In the genomic region with DNA sequence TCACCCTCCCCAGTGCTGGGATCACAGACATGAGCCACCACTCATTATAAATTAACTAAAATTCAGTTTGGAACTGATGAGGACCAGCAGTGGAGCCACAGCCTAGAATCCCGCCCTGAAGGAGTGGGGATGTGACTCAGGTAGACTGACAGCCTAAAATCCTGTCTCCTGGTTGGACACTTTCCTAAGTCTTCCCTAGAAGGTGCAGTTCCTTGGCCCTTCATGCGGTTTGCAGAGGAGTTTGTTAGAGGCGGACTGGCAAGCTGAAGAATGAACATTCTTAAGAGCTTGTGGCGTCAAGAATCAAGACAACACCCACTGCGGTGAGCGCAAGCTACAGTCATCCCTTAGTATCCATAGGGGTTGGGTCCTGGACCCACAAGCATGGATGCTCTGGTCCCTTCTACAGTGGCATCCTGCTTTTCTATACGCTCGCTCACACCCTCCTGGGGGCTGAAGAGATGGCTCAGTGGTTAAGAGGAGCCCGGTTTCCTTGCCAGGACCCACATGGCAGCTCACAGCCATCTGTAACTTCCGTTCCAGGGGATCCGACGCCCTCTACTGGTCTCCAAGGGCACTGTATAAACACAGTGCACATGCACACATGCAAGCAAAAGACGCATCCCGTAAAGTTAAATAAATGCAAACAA, we compare ENCODE assay signal across 8 mouse cellular contexts. TPM values are rescaled to one million over a fixed set of nuclear protein-coding genes. Genes with fewer than 3 reads are reported as not detected.
A peak's percentile ranks its signal among the peaks of the same experiment; 100 is the strongest.
DNase-seq lines count a peak whose midpoint lies in the region; ATAC-seq and TF ChIP-seq lines count a peak whose summit lies in the region.

No protein-coding gene starts in this region.

- H3K9ac ChIP-seq in MEL (ENCODE audit: control insufficient read depth, low read depth, low read length, poor library complexity, severe bottlenecking) = peak overlapping the region; percentile 90
- H3K9ac ChIP-seq in embryonic facial prominence, embryonic 15.5 days = no peak overlapping the region
- no peak overlapping the region for H3K9ac ChIP-seq in limb, embryonic 11.5 days (ENCODE audit: low read length)
- peak overlapping the region; percentile 78; the same call in 1 of the 2 replicates for H3K9ac ChIP-seq in neural tube, embryonic 12.5 days

- no peaks in the 10 kb centered on the region for H3K9me3 ChIP-seq in MEL (replicated peaks; ENCODE audit: insufficient read depth, low read length)
- H3K9me3 ChIP-seq in embryonic facial prominence, embryonic 15.5 days (replicated peaks) = no peaks in the 10 kb centered on the region
- no peaks in the 10 kb centered on the region for H3K9me3 ChIP-seq in limb, embryonic 11.5 days (ENCODE audit: control insufficient read depth, low read length)
- no peaks in the 10 kb centered on the region for H3K9me3 ChIP-seq in neural tube, embryonic 12.5 days

- H3K4me1 ChIP-seq in MEL (ENCODE audit: control insufficient read depth in 1 of 2, insufficient read depth in 2 of 2, low read length in 2 of 2) = no peaks in the 10 kb centered on the region
- peaks cover 17% of the 10 kb centered on the region for H3K4me1 ChIP-seq in embryonic facial prominence, embryonic 15.5 days
- peaks cover 12% of the 10 kb centered on the region; the same call in 1 of the 2 replicates for H3K4me1 ChIP-seq in limb, embryonic 11.5 days (ENCODE audit: control insufficient read depth, insufficient read depth, low read length)
- H3K4me1 ChIP-seq in neural tube, embryonic 12.5 days = peaks cover 28% of the 10 kb centered on the region

- peak overlapping the region; percentile 57 for H3K4me3 ChIP-seq in layer of hippocampus, adult 2 months
- peak overlapping the region; percentile 57 to 59 for H3K4me3 ChIP-seq in MEL (ENCODE audit: control insufficient read depth in 1 of 2, insufficient read depth in 1 of 2, low read depth in 2 of 2, low read length in 2 of 2)
- peak overlapping the region; percentile 67 for H3K4me3 ChIP-seq in embryonic facial prominence, embryonic 15.5 days (replicated peaks)
- H3K4me3 ChIP-seq in limb, embryonic 11.5 days (ENCODE audit: low read depth, low read length) = peak overlapping the region; percentile 51
- peak overlapping the region; percentile 57; the same call in 1 of the 2 replicates for H3K4me3 ChIP-seq in neural tube, embryonic 12.5 days

- H3K4me2 ChIP-seq in embryonic facial prominence, embryonic 15.5 days (replicated peaks) = peak overlapping the region; percentile 72
- H3K4me2 ChIP-seq in limb, embryonic 11.5 days (ENCODE audit: low read depth, severe bottlenecking) = peak overlapping the region; percentile 91
- H3K4me2 ChIP-seq in neural tube, embryonic 12.5 days (replicated peaks) = peak overlapping the region; percentile 93

- TF ChIP-seq POLR2A in MEL (IDR thresholded peaks at IDR 0.05; ENCODE audit: control insufficient read depth in 1 of 2, insufficient read depth in 1 of 2, low read depth in 1 of 2, low read length in 2 of 2, poor library complexity in 1 of 2) = peak; percentile 35 to 59; a peak in 2 of 4 replicates

- H3K27ac ChIP-seq in layer of hippocampus, adult 2 months = peak overlapping the region; percentile 95
- peak overlapping the region; percentile 46 for H3K27ac ChIP-seq in MEL (ENCODE audit: control insufficient read depth, low read depth, low read length)
- H3K27ac ChIP-seq in embryonic facial prominence, embryonic 15.5 days (replicated peaks) = peak overlapping the region; percentile 89
- no peak overlapping the region for H3K27ac ChIP-seq in limb, embryonic 11.5 days (replicated peaks; ENCODE audit: low read depth, low read length)
- 0 out of 2 replicates have a peak overlapping the region, but pooled peaks have one; percentile 76 for H3K27ac ChIP-seq in neural tube, embryonic 12.5 days

- WGBS in embryonic facial prominence, embryonic 15.5 days = 40% methylated on average over 14 of the region's 14 CpGs
- WGBS in limb, embryonic 11.5 days = 38% methylated on average over 14 of the region's 14 CpGs
- WGBS in neural tube, embryonic 12.5 days = 41% methylated on average over 14 of the region's 14 CpGs

- peaks cover 2% of the 10 kb centered on the region; the same call in 1 of the 2 replicates for H3K79me2 ChIP-seq in MEL (ENCODE audit: control insufficient read depth, insufficient read depth, low read length, poor library complexity)

- no peak for DNase-seq in layer of hippocampus, adult 2 months (ENCODE audit: low spot score in 2 of 2)
- DNase-seq in layer of hippocampus, postnatal 36 days = no peak
- DNase-seq in MEL (ENCODE audit: low read depth, low spot score) = peak; percentile 90
- no peak for DNase-seq in limb, embryonic 11.5 days (ENCODE audit: low spot score)
- DNase-seq in ovary, postnatal 14 days (ENCODE audit: low spot score) = no peak
- no peak for DNase-seq in spleen, postnatal 14 days (ENCODE audit: low spot score in 2 of 2)

- 0 out of 4 replicates have a peak, but pooled peaks cover 0 to 2% of the 10 kb centered on the region in 2 experiments for H3K36me3 ChIP-seq in MEL (ENCODE audit: control insufficient read depth in 1 of 2, insufficient read depth in 2 of 2, low read length in 2 of 2)
- peaks cover 70% of the 10 kb centered on the region for H3K36me3 ChIP-seq in embryonic facial prominence, embryonic 15.5 days
- H3K36me3 ChIP-seq in limb, embryonic 11.5 days (ENCODE audit: control insufficient read depth, insufficient read depth, low read length) = peaks cover 12% of the 10 kb centered on the region; the same call in 1 of the 2 replicates
- H3K36me3 ChIP-seq in neural tube, embryonic 12.5 days = peaks cover 73% of the 10 kb centered on the region

- TF ChIP-seq EP300 in MEL (IDR thresholded peaks at IDR 0.05; ENCODE audit: low read depth in 1 of 2, low read length in 2 of 2) = no peak

- no peaks in the 10 kb centered on the region for H3K27me3 ChIP-seq in MEL (ENCODE audit: control insufficient read depth in 1 of 2, insufficient read depth in 2 of 2, low read length in 2 of 2)
- H3K27me3 ChIP-seq in embryonic facial prominence, embryonic 15.5 days = no peaks in the 10 kb centered on the region
- no peaks in the 10 kb centered on the region for H3K27me3 ChIP-seq in limb, embryonic 11.5 days (ENCODE audit: control insufficient read depth, insufficient read depth, low read length)
- H3K27me3 ChIP-seq in neural tube, embryonic 12.5 days (replicated peaks) = peaks cover 6% of the 10 kb centered on the region; the same call in 1 of the 2 replicates

- ATAC-seq in embryonic facial prominence, embryonic 15.5 days (ENCODE audit: insufficient number of reproducible peaks, low FRiP score, low TSS enrichment, low read depth) = no peak
- ATAC-seq in limb, embryonic 11.5 days (ENCODE audit: insufficient number of reproducible peaks, low FRiP score, low TSS enrichment, low read depth) = no peak
- no peak; the same call in 1 of the 2 replicates for ATAC-seq in neural tube, embryonic 12.5 days (ENCODE audit: low FRiP score, low read depth)

- peak; percentile 77 for TF ChIP-seq CTCF in layer of hippocampus, adult 2 months (conservative IDR thresholded peaks at IDR 0.05)
- peak; percentile 84 to 91 (median 91) for TF ChIP-seq CTCF in MEL (IDR thresholded peaks at IDR 0.05 in 2 of 3, conservative IDR thresholded peaks at IDR 0.05 in 1 of 3; ENCODE audit: control insufficient read depth in 1 of 3, insufficient read depth in 1 of 3, low read depth in 2 of 3, low read length in 3 of 3, poor library complexity in 1 of 3, severe bottlenecking in 1 of 3)

- peak; percentile 39 for TF ChIP-seq RAD21 in MEL (IDR thresholded peaks at IDR 0.05; ENCODE audit: low read depth, low read length)

RNA-seq across cellular contexts. Expression of gene Dda1, which starts 8.3 kb away (rescaled TPM):
- total RNA-seq in layer of hippocampus, adult 2 months (2021) = 10 to 100 TPM; 83.2 to 89.7 TPM
- 10 to 100 TPM; 87.6 to 93.5 TPM for total RNA-seq in layer of hippocampus, postnatal 36 days (2021)
- 49.7 and 59.6 TPM in 2 replicates for total RNA-seq in MEL (2012; rRNA removed)
- polyA plus RNA-seq in MEL (2012; ENCODE audit: insufficient read depth in 1 of 2, insufficient read length in 2 of 2, low read depth in 1 of 2, low replicate concordance in 2 of 2, missing spikeins in 1 of 2) = 100 to 1,000 TPM in 1 of 2 experiments, not detected in 1; 110 TPM
- 105 and 112 TPM in 2 replicates for polyA plus RNA-seq in embryonic facial prominence, embryonic 15.5 days (2015; fragmentation: Nextera tagmentation; extraction: Ambion mirVana)
- polyA plus RNA-seq in limb, embryonic 11.5 days (2014; fragmentation: Nextera tagmentation; extraction: Ambion mirVana) = 115 TPM in 2 replicates
- 189 and 194 TPM in 2 replicates for polyA plus RNA-seq in neural tube, embryonic 12.5 days (2016; fragmentation: Nextera tagmentation; extraction: Ambion mirVana)

RNA-seq across cellular contexts. Expression of gene Ano8, which starts 8.4 kb away (rescaled TPM):
- total RNA-seq in layer of hippocampus, adult 2 months (2021) = 10 to 100 TPM; 52.9 to 55.3 TPM
- 10 to 100 TPM; 54.3 to 55.1 TPM for total RNA-seq in layer of hippocampus, postnatal 36 days (2021)
- 3.5 and 3.9 TPM in 2 replicates for total RNA-seq in MEL (2012; rRNA removed)
- 1 to 10 TPM in 1 of 2 experiments, not detected in 1; 4.8 TPM for polyA plus RNA-seq in MEL (2012; ENCODE audit: insufficient read depth in 1 of 2, insufficient read length in 2 of 2, low read depth in 1 of 2, low replicate concordance in 2 of 2, missing spikeins in 1 of 2)
- polyA plus RNA-seq in embryonic facial prominence, embryonic 15.5 days (2015; fragmentation: Nextera tagmentation; extraction: Ambion mirVana) = 3.0 and 3.7 TPM in 2 replicates
- 3.0 and 4.2 TPM in 2 replicates for polyA plus RNA-seq in limb, embryonic 11.5 days (2014; fragmentation: Nextera tagmentation; extraction: Ambion mirVana)
- polyA plus RNA-seq in neural tube, embryonic 12.5 days (2016; fragmentation: Nextera tagmentation; extraction: Ambion mirVana) = 19.7 and 23.7 TPM in 2 replicates

RNA-seq across cellular contexts. Expression of gene Gtpbp3, which starts 10.6 kb away (rescaled TPM):
- 10 to 100 TPM; 28.7 to 32.1 TPM for total RNA-seq in layer of hippocampus, adult 2 months (2021)
- 10 to 100 TPM; 31.7 to 33.3 TPM for total RNA-seq in layer of hippocampus, postnatal 36 days (2021)
- total RNA-seq in MEL (2012; rRNA removed) = 45.5 and 49.4 TPM in 2 replicates
- 10 to 100 TPM in 1 of 2 experiments, not detected in 1; 50.1 TPM for polyA plus RNA-seq in MEL (2012; ENCODE audit: insufficient read depth in 1 of 2, insufficient read length in 2 of 2, low read depth in 1 of 2, low replicate concordance in 2 of 2, missing spikeins in 1 of 2)
- polyA plus RNA-seq in embryonic facial prominence, embryonic 15.5 days (2015; fragmentation: Nextera tagmentation; extraction: Ambion mirVana) = 15.9 and 17.3 TPM in 2 replicates
- polyA plus RNA-seq in limb, embryonic 11.5 days (2014; fragmentation: Nextera tagmentation; extraction: Ambion mirVana) = 8.3 and 8.7 TPM in 2 replicates
- polyA plus RNA-seq in neural tube, embryonic 12.5 days (2016; fragmentation: Nextera tagmentation; extraction: Ambion mirVana) = 13.6 and 16.3 TPM in 2 replicates

RNA-seq across cellular contexts. Expression of gene Mrpl34, which starts 12.6 kb away (rescaled TPM):
- 10 to 100 TPM; 39.7 to 45.4 TPM for total RNA-seq in layer of hippocampus, adult 2 months (2021)
- 10 to 100 TPM; 49.6 to 52.1 TPM for total RNA-seq in layer of hippocampus, postnatal 36 days (2021)
- 123 and 143 TPM in 2 replicates for total RNA-seq in MEL (2012; rRNA removed)
- 100 to 1,000 TPM in 1 of 2 experiments, not detected in 1; 196 TPM for polyA plus RNA-seq in MEL (2012; ENCODE audit: insufficient read depth in 1 of 2, insufficient read length in 2 of 2, low read depth in 1 of 2, low replicate concordance in 2 of 2, missing spikeins in 1 of 2)
- polyA plus RNA-seq in embryonic facial prominence, embryonic 15.5 days (2015; fragmentation: Nextera tagmentation; extraction: Ambion mirVana) = 115 and 122 TPM in 2 replicates
- 216 and 231 TPM in 2 replicates for polyA plus RNA-seq in limb, embryonic 11.5 days (2014; fragmentation: Nextera tagmentation; extraction: Ambion mirVana)
- polyA plus RNA-seq in neural tube, embryonic 12.5 days (2016; fragmentation: Nextera tagmentation; extraction: Ambion mirVana) = 234 and 246 TPM in 2 replicates

RNA-seq across cellular contexts. Expression of gene Abhd8, which starts 13.9 kb away (rescaled TPM):
- 100 to 1,000 TPM; 260 to 270 TPM for total RNA-seq in layer of hippocampus, adult 2 months (2021)
- total RNA-seq in layer of hippocampus, postnatal 36 days (2021) = 100 to 1,000 TPM; 274 to 278 TPM
- total RNA-seq in MEL (2012; rRNA removed) = 26.3 and 28.5 TPM in 2 replicates
- polyA plus RNA-seq in MEL (2012; ENCODE audit: insufficient read depth in 1 of 2, insufficient read length in 2 of 2, low read depth in 1 of 2, low replicate concordance in 2 of 2, missing spikeins in 1 of 2) = 10 to 100 TPM in 1 of 2 experiments, not detected in 1; 39.2 TPM
- polyA plus RNA-seq in embryonic facial prominence, embryonic 15.5 days (2015; fragmentation: Nextera tagmentation; extraction: Ambion mirVana) = 73.2 and 77.0 TPM in 2 replicates
- polyA plus RNA-seq in limb, embryonic 11.5 days (2014; fragmentation: Nextera tagmentation; extraction: Ambion mirVana) = 38.7 and 43.4 TPM in 2 replicates
- polyA plus RNA-seq in neural tube, embryonic 12.5 days (2016; fragmentation: Nextera tagmentation; extraction: Ambion mirVana) = 121 and 128 TPM in 2 replicates

Comparison
In these comparisons a context has a peak if more than half of its experiments do, and no peak if none do; other contexts are left out.
1. H3K9ac ChIP-seq: peak in MEL (single experiment) and neural tube, embryonic 12.5 days (single experiment); none in embryonic facial prominence, embryonic 15.5 days (single experiment) and limb, embryonic 11.5 days (single experiment).
2. Peak in every context shown above with its lines, with median percentiles within 50 percentile points of each other: H3K4me3 ChIP-seq and H3K4me2 ChIP-seq.